Mouse (Mus musculus) hindlimb bud, embryonic 11.5 days (tissue): Measurements from ENCODE around the gene Fosl2.
"Not testable (repeated sequence)": the region's sequence is repeated elsewhere in the genome, so short reads cannot be mapped to it uniquely, and the experiment has no call there.

Source experiments
- DNase-seq: peaks from one replicate; pipeline ENCODE4 v3.0.0-alpha.2; 2012; ENCODE audit warnings: low read depth, low spot score; ENCODE audit errors: extremely low spot score

Fosl2 gene

DNA sequence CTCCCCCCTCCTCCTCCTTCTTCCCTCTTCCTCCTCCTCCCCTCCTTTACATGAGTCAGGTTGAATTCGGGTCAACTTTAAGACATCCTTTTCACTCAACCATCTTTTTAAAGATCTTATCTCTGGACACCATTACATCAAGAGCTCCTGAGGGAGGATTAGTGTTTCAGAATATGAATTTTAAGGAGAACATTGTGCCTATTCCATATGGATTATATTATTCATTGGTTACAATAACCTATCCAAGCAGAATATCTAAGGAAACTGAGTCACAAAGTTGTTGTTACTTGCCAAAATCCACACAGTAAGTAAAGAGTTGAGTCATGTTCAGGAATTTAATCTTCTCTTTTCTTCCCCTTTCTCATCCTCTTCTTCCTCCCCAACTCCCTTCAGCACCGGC is 41.2 kb downstream of the Fosl2 start:
- DNase-seq: no peak

DNA sequence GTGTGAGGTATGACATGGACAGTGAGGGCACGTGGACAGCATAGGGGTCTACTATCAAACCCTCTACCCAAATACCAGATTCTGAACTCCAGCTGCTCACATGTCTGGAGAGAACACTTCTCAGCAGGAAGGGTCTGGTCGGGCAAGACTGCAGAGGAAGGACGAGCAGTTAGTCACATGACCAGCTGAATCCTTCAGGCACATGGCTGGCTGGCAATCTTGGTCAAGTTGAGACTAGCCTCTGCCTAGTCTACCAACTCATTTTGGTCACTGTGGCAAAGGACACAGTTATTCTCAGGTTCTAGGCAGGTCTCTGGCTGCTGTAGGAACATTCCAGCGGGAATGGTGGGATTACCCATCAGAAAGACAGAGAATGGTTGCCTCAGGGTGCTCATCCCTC is 42.1 kb downstream of the Fosl2 start:
- no peak for DNase-seq

DNA sequence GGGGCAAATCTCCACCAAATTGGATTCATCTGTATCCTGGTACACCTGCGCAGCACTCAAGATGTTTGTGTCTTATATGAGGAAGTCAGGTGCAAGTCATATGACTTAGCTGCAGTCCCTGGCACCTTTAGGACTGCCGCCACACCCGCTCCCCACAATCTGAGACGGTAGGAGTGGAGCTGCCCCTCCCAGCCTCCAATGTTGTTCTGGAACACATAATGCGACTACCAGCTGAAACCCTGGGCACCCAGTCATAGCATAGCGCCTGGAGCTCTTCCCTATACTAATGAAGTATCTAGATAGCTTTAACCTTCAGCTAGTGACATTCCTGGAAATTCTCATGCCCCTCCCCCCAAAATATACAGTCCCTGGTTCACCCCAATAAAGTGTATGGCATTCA is 43.1 kb downstream of the Fosl2 start:
- DNase-seq: not testable (repeated sequence)

DNA sequence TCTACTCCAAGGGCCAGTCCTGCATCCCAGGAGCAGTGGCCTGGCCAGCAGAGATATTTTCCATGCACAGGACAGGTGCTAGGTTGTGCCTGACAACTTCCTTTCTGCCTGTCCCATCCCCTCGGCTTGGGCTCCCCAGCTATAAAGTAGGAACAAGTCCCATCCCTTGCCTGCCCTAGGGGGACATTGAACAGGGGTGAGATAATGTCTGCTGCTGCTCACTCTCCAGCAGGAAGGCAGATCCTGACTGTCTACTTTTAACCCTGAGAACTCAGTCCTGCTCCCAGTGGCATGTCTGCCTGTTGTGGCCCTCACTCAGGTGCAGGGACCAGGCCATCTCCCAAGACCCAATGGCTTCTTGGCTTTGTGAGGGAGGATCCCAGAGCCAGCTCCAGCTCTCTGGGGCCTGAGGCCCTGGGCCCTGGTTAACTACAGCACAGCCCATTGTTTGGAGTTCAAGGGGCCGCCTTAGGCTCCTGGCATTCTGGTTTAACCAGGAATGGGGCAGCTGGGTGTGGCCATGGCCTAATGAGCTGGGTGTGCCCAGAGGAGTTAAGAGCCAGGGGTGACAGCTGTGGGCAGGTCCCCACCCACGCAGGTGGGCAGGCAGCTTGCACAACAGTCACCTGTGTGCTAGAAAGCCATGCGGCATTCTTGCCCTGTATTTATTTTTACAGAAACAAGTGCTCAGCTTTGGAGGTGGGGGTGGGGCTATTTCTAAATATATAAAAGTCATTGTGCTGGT is 47.5 kb downstream of the Fosl2 start:
- DNase-seq: no peak

DNA sequence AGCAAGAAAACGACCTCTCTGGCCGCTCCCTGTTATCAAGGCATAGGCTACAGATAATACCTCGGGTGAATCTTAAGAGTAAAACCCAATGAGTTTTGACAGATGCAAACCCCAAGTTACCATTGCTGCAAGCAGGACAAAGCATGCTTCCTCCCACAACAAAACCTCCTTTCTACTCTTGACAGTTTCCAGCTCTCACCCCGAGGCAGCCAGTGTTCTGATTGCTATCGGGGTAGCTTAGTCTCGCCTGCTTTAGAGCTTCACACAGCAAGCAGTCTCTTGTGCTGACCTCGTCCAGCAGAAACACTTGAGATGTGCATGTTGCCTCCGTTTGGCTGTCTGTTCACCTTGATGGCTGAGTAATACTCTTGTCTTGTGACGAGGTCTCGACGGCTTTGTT is 52.1 kb downstream of the Fosl2 start:
- no peak for DNase-seq

DNA sequence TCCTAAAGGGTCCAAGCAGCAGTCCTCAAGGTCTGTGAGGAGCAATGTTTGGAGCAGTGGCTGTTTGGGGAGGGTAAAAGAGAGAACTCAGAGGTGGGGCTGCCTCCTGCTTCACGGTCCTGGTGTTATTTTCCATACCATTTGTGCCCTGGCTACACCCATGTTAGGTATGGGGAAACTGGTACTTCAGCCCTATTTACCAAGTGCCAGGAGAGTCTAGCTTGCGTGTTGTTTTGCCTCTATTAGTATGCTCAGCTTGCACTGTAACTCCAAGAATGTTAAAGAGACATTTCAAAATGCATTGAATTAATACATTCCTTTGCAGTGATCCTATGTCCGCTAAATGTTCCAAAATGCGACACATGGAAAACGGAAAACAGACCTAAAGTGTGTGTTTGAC is 55.7 kb downstream of the Fosl2 start:
- no peak for DNase-seq

DNA sequence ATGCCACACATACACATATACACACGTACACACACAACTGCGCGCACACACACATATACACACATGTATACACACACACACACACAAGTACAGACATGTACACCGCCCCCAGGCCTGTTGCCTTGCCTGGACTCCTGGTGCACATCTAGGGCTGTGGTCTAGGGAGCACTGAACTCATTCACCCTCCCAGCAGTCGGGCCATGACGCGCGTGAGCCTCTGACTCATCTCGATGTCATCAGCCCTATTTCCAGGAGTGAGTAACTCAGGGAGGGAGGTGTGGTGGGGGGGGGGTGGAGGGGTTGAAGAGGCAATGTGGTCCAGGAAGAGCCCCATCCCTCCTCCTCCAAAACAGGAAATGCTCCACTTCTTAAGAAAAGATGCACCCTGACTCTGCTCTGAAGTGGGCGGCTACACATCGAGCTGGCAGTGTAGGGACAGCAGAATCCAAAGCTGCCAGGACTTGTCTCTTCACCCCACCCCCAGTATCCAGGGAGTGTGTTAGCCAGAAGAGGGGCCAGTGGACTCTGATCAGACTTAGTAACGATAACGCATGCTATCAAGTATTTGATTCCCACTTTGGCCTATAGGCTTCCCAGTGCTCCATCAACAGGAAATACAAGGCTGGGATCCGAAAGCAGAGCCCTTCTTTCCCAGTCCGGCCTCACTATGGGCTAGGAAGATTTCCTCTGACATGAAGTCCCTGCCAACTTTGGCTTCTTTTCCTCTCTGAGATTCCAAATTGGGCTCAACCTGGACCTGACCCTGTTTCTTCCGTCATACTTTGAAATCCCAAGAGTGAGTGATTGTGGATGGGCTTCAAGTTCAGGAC is 56.6 kb downstream of the Fosl2 start:
- DNase-seq: no peak

DNA sequence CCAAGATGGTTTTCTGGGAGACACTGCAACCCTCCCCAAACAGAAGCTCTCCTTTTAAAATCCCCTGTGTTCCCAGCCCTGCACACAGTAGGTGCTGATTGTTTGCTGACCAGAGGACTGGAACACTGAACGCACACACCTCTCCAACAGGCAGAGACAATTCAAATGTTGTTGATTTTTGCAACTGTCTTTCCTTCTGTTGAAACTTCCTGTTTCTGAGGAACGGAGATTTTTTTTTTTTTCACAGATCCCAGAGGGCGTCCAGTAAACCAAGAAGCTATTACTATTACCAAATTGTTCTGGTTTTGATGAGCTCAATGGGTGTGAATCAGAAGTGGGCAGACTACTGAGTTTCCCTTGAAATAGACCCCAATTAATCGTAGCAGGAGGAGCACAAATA is 58.6 kb downstream of the Fosl2 start:
- no peak for DNase-seq

DNA sequence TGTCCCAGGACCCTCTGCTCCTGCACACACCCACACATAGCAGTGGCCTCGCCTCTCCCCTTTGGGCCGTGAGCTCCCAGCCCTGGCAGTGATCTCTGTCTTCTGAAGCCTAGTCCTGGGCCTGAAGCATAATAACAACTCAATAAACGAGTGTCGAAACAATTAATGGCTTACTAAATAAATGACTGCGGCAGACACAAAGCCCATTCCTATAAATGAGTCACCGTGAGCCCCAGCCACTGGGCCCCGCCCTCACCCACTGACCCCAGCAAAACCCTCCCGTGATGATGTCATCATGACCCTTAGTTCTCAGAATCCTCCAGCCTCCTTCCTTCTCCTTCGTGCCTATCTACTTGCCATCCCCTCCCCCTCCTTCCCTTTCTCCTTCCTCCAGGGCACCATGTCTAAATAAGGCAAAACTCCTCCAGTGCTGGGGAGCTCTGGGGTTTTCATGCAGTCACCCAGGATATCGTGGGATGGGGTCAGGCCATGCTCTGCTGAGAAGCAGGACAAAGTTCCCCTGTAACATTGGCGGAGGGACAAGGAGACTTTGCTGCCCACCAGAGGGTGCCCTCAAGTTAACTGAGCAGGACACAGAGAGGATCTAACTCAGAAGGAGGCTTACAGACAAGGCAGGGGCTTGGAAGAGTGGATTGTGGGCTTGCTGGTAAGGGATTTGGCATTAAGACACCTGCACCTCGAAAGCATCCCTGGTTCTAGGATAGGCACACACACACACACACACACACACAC is 60.4 kb downstream of the Fosl2 start:
- DNase-seq: no peak

DNA sequence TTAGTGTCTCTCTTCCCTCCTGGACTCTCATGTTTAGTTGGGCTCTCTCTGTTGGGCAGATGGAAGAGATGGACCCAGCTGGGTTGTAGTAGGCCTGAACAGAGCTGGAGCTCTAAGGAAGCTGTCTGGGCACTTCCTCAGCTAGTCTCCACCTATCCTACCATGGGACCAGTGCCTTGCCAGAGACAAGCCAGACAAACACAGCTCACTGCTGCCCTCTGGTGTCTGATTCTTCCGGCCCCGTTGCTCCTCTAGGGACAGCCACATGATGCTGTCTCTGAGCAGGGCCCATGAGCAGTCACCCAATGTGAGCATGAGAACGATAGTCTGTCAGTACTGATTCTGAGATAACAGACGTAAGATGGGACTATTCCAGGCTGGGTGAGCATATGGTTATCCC is 62.1 kb downstream of the Fosl2 start:
- peak; percentile 77 for DNase-seq

DNA sequence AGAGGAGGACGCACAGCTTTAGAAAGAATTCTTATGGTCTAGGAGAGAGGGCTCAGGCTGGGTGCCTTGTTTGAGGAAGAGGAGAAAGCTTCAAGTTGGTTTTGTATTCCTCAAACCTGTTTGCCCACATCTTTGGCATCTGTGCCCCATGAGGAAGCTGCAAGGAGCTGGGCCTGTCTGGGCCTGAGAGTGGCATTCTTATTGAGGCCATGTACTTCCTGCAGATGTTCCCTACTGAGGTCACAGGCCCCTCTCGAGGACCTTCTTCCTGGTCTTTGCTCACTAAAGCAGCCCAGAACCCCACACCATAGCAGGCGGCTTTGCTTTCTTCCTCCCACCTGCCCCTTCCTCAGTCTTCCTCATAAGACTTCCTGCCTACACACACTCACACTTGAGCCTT is 63.5 kb downstream of the Fosl2 start:
- no peak for DNase-seq

DNA sequence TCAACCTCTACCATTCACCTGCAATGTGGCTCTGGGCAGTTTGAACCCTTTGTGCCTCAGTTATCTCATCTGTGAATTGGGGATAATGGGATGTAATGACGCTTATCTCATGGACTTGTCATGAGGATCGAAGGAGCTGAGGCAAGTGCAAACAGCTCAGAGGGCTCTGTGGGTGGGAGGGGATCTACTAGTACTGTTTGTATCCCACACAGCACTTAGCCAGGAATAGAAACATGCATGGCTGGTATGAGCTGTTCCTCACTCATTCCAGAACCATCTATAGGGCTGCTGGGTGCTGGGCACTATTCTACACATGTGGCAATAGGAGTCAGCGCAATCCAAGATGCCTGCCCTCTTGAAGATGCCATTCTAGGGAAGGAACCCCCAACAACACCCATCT is 64.0 kb downstream of the Fosl2 start:
- DNase-seq: no peak

DNA sequence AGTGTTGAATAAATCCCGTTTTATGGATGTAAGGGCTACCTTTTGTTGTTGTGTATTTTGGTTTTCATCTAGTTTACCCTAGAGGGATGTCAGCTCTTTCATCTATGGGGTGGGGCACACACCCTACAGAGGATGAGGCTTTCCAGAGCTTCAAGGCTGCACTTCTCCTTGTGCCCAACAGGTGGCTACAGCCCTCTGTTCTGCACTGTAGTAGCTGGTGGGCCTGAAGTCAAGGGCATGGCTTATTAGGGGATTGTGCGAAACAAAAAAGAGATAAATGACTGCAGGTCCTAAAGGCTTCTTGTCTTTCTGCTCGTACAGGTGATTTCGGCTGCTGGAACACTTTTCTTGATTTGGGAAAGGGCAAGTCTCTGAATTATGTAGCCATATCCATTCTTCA is 69.1 kb downstream of the Fosl2 start:
- DNase-seq: no peak

DNA sequence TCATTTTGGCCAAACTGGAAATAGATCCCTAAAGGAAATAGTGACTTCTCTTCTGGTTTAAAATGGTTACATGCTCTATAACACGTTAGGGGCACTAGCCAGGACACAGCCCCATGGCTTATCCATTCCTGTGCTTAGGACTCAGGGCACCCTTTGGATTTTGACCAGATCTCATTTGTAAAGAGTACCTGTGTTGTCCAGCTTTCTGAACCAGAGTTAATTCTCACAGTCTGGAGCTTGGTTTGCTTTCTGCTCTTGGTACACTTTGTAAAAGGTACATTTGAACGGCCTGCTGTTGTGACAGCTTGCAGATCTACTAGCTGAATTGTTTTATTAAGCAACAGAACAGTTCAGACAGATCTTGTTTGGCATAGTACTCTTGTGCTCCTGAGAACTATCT is 71.1 kb downstream of the Fosl2 start:
- DNase-seq: no peak
